Mouse (Mus musculus) thymus, postnatal 25 days (tissue): ENCODE measurements around the gene Fam206a.
A peak's percentile ranks its signal among the peaks of the same experiment; 100 is the strongest.

Experiments
- DNase-seq: peaks from one replicate; pipeline ENCODE4 v3.0.0; 2022

The Fam206a gene

DNA sequence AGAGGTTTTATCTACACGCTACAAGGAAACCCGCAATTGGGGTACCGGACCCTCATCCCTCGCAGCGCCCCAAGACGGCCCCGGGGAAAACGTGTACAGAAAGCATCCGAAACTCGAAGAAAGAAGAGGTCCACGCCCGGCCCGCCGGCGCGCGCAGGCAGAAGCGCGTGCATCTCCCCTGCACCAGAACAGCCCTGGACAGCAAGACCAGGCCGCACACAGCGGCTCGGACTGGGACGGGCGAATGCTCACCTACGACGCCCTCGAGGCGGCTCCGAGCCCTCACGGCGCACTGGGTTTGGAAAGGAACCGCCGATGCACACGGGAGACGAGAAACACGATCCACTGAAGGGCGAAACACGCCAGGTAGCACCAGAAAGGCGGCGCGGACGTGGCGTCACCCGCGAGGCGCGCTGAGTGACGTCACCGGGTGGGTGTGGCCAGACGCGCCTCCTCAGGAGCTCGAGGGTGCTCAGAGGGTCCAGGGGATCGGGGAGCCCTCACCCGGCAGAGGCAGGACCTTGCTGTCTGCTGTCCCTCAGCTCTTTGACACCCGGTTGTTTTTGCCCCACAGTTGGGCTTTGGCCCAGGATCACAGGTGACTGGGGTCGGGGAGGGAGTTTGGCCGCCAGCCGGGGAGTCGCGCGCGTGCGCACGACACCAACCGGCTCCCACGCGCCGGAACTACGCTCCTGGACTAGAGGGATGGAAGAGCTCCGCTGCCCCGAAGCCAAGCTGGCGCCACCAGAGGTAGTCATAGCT lies at the start of gene Fam206a, which contains the start of gene Elp1:
Fam206a (plus strand) TSS at position 439 of the 762 bp plus-strand sequence.
Elp1 (minus strand) TSS at position 425 of the 762 bp plus-strand sequence.
- peak; percentile 97 for DNase-seq

GRCm38 (mm10) chr4:56756021-56756420 lies 46.1 kb upstream of the Fam206a start:
- DNase-seq = no peak

DNA sequence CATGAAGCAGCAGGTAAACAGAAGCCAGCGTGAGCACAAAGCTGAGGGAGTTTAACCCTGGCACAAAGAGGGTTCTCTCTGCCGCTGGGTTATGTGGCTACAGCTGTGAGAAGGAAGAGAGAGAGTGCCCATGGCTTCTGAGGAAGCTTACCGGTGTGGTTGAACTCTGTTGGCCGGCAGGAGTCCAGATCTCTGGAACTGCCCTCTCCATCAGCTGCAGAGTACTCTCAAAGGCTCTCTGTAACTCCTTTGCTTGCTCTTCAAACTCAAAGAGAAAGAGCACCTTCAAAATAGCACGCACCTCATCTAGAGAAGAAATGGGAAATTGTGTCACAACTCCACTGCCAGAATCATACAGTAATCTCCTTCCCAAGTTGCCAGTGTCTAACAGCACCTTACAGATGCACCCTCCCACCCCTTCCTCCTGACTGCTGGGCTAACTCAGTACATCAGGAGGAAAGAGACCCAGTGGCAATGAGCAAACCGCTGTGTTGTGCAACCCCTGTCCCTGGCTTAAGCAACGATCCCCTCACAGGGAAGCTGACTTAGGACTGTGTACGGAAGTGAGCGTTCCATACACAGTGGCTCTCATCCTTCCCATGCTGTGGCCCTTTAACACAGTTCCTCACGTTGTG lies 45.1 kb upstream of the Fam206a start:
- no peak for DNase-seq

GRCm38 (mm10) chr4:56757693-56758092 lies 44.5 kb upstream of the Fam206a start:
- DNase-seq = no peak

GRCm38 (mm10) chr4:56767861-56768284 lies 34.3 kb upstream of the Fam206a start:
- no peak for DNase-seq

- no peak for DNase-seq
These were observed 33.2 kb upstream of the Fam206a start for GRCm38 (mm10) chr4:56768913-56769312.

DNA sequence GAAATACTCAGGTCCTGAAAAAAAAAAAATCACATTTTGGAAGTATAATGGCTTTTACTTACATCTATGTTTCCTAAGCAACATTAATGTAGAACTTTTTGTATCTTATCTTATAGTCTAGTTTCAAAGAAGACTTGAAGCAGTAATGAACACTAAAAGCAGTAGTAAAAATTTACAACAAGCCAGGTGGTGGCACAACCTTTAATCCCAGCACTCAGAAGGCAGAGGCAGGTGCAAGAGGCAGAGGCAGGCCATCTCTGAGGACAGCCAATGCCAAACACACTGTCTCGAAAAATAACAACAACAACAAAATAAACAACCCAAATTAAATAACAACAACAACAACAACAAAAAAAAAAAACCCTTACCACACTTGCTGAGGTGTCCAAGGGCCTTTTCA lies 31.1 kb upstream of the Fam206a start:
- no peak for DNase-seq

DNA sequence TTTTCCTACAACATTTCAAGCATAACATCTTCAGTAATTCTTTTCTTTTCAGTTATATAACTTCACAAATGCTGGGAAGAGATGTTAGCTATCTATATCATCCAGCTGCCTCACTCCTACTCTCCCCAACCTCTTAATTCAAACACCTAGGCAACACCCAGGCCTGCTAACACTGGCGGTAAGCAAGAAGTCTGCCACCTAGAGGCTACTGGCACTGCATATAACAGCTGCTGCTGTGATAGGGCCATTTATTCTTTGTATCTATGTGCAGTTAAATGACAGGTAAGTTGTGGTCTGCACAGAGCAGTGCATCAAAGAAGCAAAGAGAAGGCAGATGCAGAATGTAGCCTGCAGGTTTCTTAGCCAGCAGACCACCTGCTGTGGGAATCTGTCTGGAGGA lies 10.8 kb upstream of the Fam206a start:
- peak; percentile 14 for DNase-seq

- DNase-seq = no peak
These were observed 565 bp downstream of the Fam206a start for GRCm38 (mm10) chr4:56802669-56803150.

DNA sequence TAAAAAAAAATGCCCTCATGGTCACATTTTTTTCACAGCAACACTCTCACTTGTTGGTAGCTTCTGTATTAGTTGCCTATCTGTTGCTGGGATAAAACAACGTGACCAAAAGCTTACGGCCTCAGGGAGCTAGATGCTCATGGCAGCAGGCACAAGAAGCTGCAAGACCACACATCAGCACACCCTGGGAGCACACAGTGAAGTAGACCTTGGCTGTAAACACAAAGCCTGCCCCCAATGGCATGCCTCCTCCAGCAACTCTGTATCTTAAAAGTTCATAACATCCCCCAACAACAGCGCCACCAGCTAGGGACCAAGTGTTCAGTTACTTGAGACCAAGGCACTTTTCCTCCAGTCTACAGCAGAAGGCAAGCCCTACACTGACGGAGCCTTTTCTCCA lies 6.9 kb downstream of the Fam206a start:
- no peak for DNase-seq

GRCm38 (mm10) chr4:56811642-56812041 lies 9.5 kb downstream of the Fam206a start:
- no peak for DNase-seq

DNA sequence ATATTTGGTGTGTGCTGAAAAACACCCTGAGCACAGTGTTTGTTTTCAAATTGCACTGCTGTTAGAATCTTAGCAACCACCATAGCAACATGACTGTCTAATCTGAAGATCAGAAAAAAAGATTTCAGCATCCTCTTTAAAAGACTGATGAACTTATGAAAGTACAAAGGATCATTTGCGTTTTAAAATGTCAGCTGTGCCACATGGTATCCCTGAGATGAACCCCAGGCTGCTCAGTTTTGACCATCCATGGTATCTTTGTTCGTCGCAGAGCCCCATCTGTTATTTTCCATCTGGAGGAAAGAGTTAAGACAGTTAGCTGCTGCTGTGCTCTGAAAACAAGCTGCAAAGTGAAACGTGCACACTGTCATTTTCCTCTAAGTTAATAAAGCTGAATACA lies 10.0 kb downstream of the Fam206a start:
- no peak for DNase-seq

GRCm38 (mm10) chr4:56815131-56815530 lies 13.0 kb downstream of the Fam206a start:
- DNase-seq = no peak

- no peak for DNase-seq
These were observed 17.9 kb downstream of the Fam206a start for GRCm38 (mm10) chr4:56820017-56820550.

- DNase-seq = no peak
These were observed 22.1 kb downstream of the Fam206a start for GRCm38 (mm10) chr4:56824231-56824630.

GRCm38 (mm10) chr4:56828932-56829331 lies 26.8 kb downstream of the Fam206a start:
- no peak for DNase-seq

DNA sequence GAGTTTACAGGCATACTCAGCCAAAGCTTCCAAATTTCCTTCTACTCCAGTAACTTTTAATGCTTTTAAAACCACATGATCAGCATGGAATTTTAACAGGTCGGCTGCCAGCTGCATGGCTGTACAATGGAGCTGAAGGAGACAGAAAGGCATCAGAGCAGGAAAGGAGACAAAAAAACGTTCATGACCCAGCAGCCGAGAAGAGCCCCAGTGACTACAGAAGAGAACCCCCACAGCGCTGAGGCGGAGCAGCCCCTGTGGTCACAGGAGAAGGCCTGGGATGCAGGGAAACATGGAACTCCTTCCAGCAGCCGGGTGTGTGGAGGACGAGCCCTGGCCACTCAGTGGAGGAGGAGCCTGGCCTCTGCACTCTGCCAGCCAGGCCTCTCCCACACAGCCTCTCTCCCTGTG lies 27.4 kb downstream of the Fam206a start:
- no peak for DNase-seq

DNA sequence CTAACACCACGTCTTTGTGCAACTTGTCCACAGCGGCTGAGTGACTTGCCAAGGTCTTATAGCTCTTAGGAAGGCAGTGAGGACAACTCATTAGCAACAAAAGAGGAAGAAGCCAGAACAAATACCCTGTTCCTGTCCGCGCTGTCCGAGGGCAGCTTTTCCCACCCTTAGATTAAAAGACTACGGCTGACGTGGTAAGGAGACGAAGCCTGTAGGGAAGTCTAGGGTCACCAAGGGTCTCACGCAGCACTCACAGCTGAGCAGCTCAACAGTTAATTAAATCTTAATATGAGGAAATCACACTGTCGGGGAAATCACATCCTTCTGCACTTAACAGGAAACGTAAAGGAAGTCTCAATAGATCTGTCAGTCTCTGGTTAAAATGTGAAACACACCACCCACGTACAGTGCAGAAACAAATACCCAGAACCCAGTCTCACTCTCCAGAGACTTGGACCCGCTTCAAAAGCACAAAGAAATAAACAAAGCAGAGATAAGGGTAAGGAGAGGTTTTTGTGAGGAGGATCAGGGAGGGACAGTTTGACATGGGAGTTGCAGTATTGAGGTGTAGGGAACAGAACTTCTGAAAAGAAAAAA lies 29.0 kb downstream of the Fam206a start:
- no peak for DNase-seq

- no peak for DNase-seq
These were observed 29.9 kb downstream of the Fam206a start for GRCm38 (mm10) chr4:56831998-56832397.

GRCm38 (mm10) chr4:56837661-56838060 lies 35.5 kb downstream of the Fam206a start:
- no peak for DNase-seq

DNA sequence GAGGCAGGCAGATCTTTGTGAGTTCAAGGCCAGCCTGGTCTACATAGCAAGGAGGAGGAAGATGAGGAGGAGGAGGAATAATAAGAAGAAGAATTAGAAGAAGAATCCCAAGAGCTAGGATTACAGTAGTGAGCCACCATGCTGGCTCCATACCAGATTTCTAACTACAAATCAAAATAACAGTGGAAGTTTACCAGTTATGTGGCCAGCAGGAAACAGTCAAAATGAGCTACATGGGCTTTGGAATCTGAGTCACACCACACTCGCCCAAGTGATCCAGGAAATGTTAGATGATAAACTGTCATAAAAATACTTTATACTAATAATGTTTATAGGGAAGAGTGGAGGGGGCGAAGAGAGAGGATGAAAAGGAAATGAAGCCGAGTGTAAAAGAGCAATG lies 38.2 kb downstream of the Fam206a start:
- no peak for DNase-seq

DNA sequence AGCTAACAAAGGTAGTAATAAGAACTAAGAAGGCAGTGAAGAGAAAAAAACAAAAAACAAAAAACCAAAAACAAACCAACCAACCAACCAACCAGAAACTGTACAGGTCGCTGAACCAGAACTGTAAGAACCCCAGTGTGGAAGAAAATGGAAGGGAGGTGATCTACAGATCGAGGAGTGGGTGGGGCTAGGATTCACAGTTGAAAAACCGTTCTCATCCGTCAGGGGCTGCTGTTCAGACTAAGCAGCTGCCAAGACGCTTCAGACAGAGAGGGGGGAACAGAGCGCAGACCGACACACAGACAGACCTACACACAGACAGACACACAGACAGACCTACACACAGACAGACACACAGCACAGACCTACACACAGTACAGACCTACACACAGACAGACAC lies 40.4 kb downstream of the Fam206a start:
- DNase-seq = no peak

DNA sequence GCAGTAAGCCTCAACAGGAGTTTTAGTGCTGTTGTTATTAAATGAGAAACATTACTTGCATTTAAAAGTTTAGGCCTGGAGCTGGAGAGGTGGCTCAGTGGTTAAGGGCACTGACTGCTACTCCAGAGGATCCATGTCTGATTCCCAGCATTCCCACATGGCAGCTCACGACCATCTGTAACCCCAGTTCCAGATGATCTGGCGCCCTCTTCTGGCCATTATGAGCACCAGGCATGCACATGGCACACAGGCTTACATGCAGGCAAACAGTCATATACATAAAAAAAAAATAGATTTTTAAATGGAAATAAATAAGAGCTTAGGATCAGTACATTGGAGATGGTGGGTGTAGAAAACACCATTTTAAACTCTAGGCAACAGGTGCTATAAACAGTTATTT lies 41.8 kb downstream of the Fam206a start:
- DNase-seq = no peak

- DNase-seq = no peak
These were observed 42.8 kb downstream of the Fam206a start for GRCm38 (mm10) chr4:56844911-56845310.
